Mouse (Mus musculus) midbrain, embryonic 10.5 days (tissue): Measurements from ENCODE around the gene Armh4. TPM values are rescaled to one million over a fixed set of nuclear protein-coding genes. Genes with fewer than 3 reads are reported as not detected.
"Not testable (repeated sequence)": the region's sequence is repeated elsewhere in the genome, so short reads cannot be mapped to it uniquely, and the experiment has no call there.

Source experiments
- DNase-seq: peaks from one replicate; pipeline ENCODE4 v3.0.0-alpha.2; 2017; ENCODE audit warnings: low spot score
- H3K27ac ChIP-seq: fragments of 300-500 bp; sonication (generic); replicated peaks from 2 replicates; pipeline ENCODE4 v1.5.1; 2016; ENCODE audit warnings: mild to moderate bottlenecking
- H3K27me3 ChIP-seq: fragments of 300-500 bp; sonication (generic); 2 replicates; pipeline ENCODE4 v1.6.1; 2016; ENCODE audit warnings: low read depth, mild to moderate bottlenecking; ENCODE audit not compliant: poor library complexity, severe bottlenecking
- H3K36me3 ChIP-seq: fragments of 300-500 bp; sonication (generic); 2 replicates; pipeline ENCODE4 v1.6.1; 2016; ENCODE audit warnings: mild to moderate bottlenecking, moderate library complexity
- H3K4me1 ChIP-seq: fragments of 300-500 bp; sonication (generic); 2 replicates; pipeline ENCODE4 v1.6.1; 2016
- H3K4me3 ChIP-seq: fragments of 300-500 bp; sonication (generic); 2 replicates; pipeline ENCODE4 v1.5.1; 2016; ENCODE audit warnings: mild to moderate bottlenecking, moderate library complexity
- H3K9me3 ChIP-seq: fragments of 300-500 bp; sonication (generic); replicated peaks from 2 replicates; pipeline ENCODE4 v1.6.1; 2016; ENCODE audit warnings: mild to moderate bottlenecking
- WGBS: fragments of 180-500 bp; shearing (Covaris S2); methylation state at CpG from one replicate; pipeline ENCODE4 v1.1.7; 2016; 5-methylcytosine and 5-hydroxymethylcytosine counted together
- polyA plus RNA-seq: library from polyadenylated mRNA; unstranded; fragments of >200 nt; fragmentation: Nextera tagmentation; extraction: Ambion mirVana; gene quantifications from 2 replicates; pipeline ENCODE4 v1.2.1, GENCODE M21; 2016

Armh4 gene
- polyA plus RNA-seq, 1 experiment from 2014 or later, result 63.5 TPM

DNA sequence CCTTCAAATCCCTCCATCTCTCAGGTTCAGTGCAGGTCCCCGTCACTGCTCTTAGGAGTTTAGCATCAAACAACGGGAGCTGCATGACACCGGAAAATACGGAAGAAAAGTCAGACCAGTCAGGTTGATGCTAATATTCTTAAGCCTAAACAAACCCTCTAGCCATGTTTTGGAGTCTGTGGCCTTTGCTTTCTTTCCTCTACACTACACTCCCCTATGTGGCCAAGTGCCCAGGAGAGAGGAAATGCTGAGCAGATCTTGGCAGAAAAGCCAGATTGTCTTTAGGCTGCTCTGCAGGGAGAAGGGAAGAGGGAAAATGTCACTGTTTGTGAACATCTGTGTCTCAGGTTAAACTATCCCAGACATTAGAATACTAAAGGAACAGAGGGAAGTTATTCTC, 5.6 kb downstream of the Armh4 start:
- H3K4me1 ChIP-seq, result peaks cover 25% of the 10 kb centered on the region

DNA sequence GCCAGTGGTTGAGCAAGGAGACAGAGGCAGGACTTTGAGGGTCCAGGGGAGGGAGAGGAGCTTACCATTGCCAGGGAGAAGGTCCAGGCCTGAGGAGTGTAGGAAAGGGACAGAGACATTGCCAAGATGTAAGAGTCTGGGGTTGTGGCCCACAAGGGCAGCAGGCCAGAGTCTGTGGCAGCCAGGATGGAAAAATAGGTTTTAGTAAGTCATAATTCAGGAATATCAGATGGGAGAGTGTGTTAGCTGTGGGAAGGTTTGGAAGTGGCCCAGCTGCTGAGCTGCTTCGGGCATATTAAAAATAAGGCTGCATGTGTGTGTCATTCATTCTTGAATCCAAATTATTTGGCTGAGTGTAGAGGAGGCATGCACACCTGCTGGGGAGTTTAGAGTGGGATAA, 11.4 kb downstream of the Armh4 start:
- DNase-seq, result no peak
- Histone ChIP-seq H3K9me3 (no peaks in the 10 kb centered on the region), H3K4me1 (no peaks in the 10 kb centered on the region), H3K36me3 (peaks cover 36% of the 10 kb centered on the region), H3K27me3 (no peaks in the 10 kb centered on the region), H3K27ac (no peak overlapping the region), H3K4me3 (no peak overlapping the region)
- WGBS, result 97% methylated on average over 1 of the region's 1 CpGs

More for the DNA sequence above, 5.6 kb downstream of the Armh4 start:
- H3K9me3 ChIP-seq, H3K4me3 ChIP-seq, H3K27me3 ChIP-seq, DNase-seq, H3K27ac ChIP-seq: not testable (repeated sequence)
- peaks cover 11% of the 10 kb centered on the region for H3K36me3 ChIP-seq
- 72% methylated on average over 4 of the region's 4 CpGs for WGBS

DNA sequence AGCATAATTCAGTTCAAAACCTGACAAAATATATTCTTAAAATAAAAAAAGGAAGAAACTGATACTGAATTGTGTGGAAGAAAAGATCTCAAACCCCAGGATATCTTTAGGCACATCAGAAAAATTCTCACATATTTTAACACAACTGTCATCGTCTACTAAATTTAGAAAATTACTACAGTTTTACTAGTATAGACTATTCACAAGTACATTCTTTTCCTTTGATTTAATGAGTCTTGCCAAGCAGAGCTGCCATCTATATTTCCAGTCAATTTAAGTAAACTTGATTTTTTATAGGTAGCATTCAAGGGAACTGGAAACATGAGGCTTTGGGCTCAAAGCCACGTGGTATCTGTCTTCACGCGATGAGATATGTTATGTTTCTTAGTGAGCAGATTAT, 16.6 kb downstream of the Armh4 start:
- Histone ChIP-seq H3K4me1 (no peaks in the 10 kb centered on the region), H3K27ac (no peak overlapping the region), H3K27me3 (no peaks in the 10 kb centered on the region), H3K9me3 (no peaks in the 10 kb centered on the region), H3K36me3 (peaks cover 26% of the 10 kb centered on the region), H3K4me3 (no peak overlapping the region)
- DNase-seq, result no peak
- 96% methylated on average over 4 of the region's 4 CpGs for WGBS

DNA sequence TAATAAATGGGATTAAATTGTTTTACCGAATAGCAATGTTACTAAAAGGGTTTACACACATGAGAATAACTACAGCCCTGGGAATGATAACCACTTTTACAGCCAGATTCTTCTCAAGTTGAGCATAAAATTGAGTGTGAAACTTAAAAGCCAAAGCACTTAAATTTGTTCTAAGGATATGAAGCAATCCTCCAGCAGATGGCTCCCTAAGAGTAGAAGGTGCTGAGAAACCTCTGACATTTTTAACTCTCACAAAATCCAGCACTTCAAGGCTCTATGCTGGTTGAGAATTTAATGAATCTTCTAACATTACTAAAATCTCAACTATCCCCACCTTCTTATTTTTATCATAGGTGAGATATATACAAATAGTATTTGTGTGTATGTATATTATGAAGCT, 27.3 kb downstream of the Armh4 start:
- 86% methylated on average over 1 of the region's 1 CpGs for WGBS
- no peak for DNase-seq
- Histone ChIP-seq H3K27me3 (no peaks in the 10 kb centered on the region), H3K36me3 (peaks cover 11% of the 10 kb centered on the region), H3K27ac (no peak overlapping the region), H3K4me3 (no peak overlapping the region), H3K4me1 (no peaks in the 10 kb centered on the region), H3K9me3 (no peaks in the 10 kb centered on the region)

- Histone ChIP-seq H3K4me1 (no peaks in the 10 kb centered on the region), H3K9me3 (no peaks in the 10 kb centered on the region), H3K4me3 (no peak overlapping the region), H3K27me3 (no peaks in the 10 kb centered on the region), H3K27ac (no peak overlapping the region), H3K36me3 (peaks cover 17% of the 10 kb centered on the region)
- no peak for DNase-seq
These were observed 30.6 kb downstream of the Armh4 start for GRCm38 (mm10) chr14:49752614-49753013.

- H3K4me1 ChIP-seq, result no peaks in the 10 kb centered on the region
- no peak overlapping the region for H3K27ac ChIP-seq
- H3K4me3 ChIP-seq, result no peak overlapping the region
- no peaks in the 10 kb centered on the region for H3K9me3 ChIP-seq
- DNase-seq, result no peak
- WGBS, result 97% methylated on average over 1 of the region's 1 CpGs
- peaks cover 12% of the 10 kb centered on the region for H3K36me3 ChIP-seq
- H3K27me3 ChIP-seq, result no peaks in the 10 kb centered on the region
These were observed 37.3 kb downstream of the Armh4 start for GRCm38 (mm10) chr14:49745874-49746273.

GRCm38 (mm10) chr14:49743946-49744526, 39.1 kb downstream of the Armh4 start:
- Histone ChIP-seq H3K27ac (no peak overlapping the region), H3K9me3 (no peaks in the 10 kb centered on the region), H3K4me3 (no peak overlapping the region), H3K4me1 (no peaks in the 10 kb centered on the region), H3K36me3 (peaks cover 6% of the 10 kb centered on the region; the same call in 1 of the 2 replicates), H3K27me3 (no peaks in the 10 kb centered on the region)
- no peak for DNase-seq
- 83% methylated on average over 6 of the region's 6 CpGs for WGBS

- Histone ChIP-seq H3K36me3 (peaks cover 6% of the 10 kb centered on the region; the same call in 1 of the 2 replicates), H3K4me3 (no peak overlapping the region), H3K9me3 (no peaks in the 10 kb centered on the region), H3K27me3 (no peaks in the 10 kb centered on the region), H3K27ac (no peak overlapping the region), H3K4me1 (no peaks in the 10 kb centered on the region)
- DNase-seq, result no peak
- 89% methylated on average over 7 of the region's 7 CpGs for WGBS
These were observed 43.9 kb downstream of the Armh4 start for GRCm38 (mm10) chr14:49739328-49739727.

DNA sequence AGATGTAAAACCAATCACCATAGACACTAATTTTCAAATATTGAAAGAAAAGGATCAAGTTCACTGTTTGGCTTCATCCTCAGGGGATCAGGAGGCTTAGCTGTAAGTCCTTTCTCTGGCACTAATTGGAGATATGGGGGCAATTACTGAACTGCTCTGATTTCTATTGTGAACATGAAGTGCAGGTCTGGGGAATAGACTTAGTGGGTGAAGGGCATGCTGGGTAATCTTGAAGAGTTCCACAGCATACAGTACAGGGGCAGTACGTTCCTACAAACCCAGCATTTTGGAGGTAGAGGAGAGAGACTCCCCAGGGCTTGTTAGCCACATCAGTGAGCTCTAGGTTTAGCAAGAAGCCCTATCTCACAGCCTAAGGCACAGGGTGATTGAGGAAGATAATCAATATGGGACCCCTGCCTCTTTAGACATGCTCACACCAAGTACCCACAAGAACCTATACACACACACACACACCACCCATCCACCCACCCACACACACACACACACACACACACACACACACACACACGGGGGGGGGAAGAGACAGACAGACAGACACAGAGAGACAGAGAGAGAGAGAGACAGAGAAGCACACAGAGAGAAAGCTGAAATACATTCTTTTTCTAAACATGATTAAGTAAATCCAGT, 44.6 kb downstream of the Armh4 start:
- Histone ChIP-seq H3K36me3 (peaks cover 3% of the 10 kb centered on the region; the same call in 1 of the 2 replicates), H3K27ac (no peak overlapping the region), H3K27me3 (no peaks in the 10 kb centered on the region), H3K4me1 (no peaks in the 10 kb centered on the region), H3K4me3 (no peak overlapping the region), H3K9me3 (no peaks in the 10 kb centered on the region)
- WGBS, result 87% methylated on average over 1 of the region's 2 CpGs
- no peak for DNase-seq

DNA sequence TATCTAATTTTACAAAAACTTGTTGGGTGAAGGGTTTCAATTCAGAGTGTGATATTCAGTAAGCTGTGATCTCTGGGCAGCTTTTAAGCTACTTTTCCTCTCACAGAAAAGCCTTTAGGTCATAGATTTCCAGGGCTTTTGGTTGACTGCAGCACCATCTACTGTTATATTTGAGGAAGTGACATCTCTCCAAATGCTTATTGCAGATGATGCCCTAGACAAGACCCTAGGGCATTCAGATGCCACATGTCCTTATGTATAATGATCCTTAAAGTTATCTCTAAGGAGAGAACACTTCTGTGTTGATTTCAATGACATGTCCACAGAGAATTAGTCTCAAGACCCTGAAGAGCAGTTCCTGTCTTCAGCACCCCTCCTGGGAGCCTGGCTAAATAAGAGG, 49.2 kb downstream of the Armh4 start:
- H3K27me3 ChIP-seq, result no peaks in the 10 kb centered on the region
- DNase-seq, result no peak

DNA sequence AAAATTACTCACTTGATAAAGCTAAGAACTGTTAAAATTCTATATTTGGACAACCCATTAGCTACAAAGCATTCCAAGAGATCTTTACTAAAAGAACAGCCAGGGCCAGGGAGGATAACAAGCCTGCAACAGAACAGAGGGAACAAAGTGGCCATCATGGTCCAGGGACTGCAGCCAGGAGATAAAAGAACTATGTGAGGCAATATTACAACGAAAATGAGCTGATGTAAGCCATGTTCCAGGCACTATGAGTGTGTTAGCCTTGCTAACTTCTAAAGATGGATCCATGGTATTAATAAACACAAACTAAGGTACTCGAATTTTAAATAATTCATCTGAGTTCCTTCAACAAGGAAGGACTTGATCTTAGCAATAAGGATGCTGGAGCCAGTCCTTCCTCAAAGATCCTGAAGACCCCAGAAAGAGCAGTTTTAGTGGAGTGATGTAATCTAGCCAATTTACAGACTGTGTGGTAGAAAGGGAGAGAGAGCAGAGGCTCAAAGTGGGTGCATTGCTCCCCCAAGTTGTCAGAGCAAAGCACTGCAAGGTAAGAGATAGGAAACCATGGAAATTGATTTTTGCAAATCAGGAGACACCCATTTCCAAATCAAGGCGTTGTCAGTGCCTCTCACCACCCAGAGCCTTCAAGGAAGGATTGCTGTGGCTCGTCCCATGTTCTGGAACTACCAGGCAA, 59.7 kb downstream of the Armh4 start:
- Histone ChIP-seq H3K27ac (no peak overlapping the region), H3K36me3 (no peaks in the 10 kb centered on the region), H3K4me1 (no peaks in the 10 kb centered on the region), H3K4me3 (no peak overlapping the region), H3K9me3 (no peaks in the 10 kb centered on the region), H3K27me3 (no peaks in the 10 kb centered on the region)
- WGBS, result 67% methylated on average over 4 of the region's 4 CpGs
- DNase-seq, result no peak

More for the DNA sequence above, 49.2 kb downstream of the Armh4 start:
- no peak overlapping the region for H3K27ac ChIP-seq
- H3K36me3 ChIP-seq, result no peaks in the 10 kb centered on the region
- H3K9me3 ChIP-seq, result no peaks in the 10 kb centered on the region
- H3K4me1 ChIP-seq, result no peaks in the 10 kb centered on the region
- no peak overlapping the region for H3K4me3 ChIP-seq

- WGBS, result 72% methylated on average over 3 of the region's 3 CpGs
- Histone ChIP-seq H3K27ac (no peak overlapping the region), H3K27me3 (no peaks in the 10 kb centered on the region)
These were observed 60.4 kb downstream of the Armh4 start for GRCm38 (mm10) chr14:49722782-49723181.

DNA sequence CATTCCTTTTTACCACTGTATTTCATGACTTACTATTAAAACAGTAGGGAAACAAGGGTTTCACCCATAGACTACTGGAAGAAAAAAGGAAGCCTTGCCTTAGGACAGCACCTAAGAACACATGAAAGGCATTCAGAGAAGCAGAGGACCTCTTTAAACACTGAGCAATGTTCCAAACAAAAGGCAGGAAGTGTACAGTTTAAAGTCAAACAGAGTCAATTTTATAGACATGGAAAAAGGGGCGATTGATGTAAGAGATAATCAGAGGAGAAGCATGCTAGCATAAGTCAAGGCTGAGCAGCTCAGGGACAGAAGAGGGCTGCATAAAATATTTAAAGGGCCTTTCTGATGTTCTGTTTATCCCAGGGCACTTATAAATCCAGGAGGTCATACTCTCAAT, 61.9 kb downstream of the Armh4 start:
- Histone ChIP-seq H3K4me3 (no peak overlapping the region), H3K9me3 (no peaks in the 10 kb centered on the region), H3K27ac (no peak overlapping the region), H3K27me3 (no peaks in the 10 kb centered on the region), H3K4me1 (no peaks in the 10 kb centered on the region), H3K36me3 (no peaks in the 10 kb centered on the region)
- no peak for DNase-seq
- WGBS, result 86% methylated on average over 1 of the region's 1 CpGs

More at GRCm38 (mm10) chr14:49722782-49723181, 60.4 kb downstream of the Armh4 start:
- Histone ChIP-seq H3K9me3 (no peaks in the 10 kb centered on the region), H3K36me3 (no peaks in the 10 kb centered on the region), H3K4me3 (no peak overlapping the region), H3K4me1 (no peaks in the 10 kb centered on the region)
- no peak for DNase-seq
